Mouse (Mus musculus) liver, embryonic 14.5 days (tissue): ENCODE results near the gene Cx3cr1.

Experiments
- CTCF ChIP-seq: IDR thresholded peaks from 2 replicates; pipeline ENCODE4 v1.5.1; 2016; ENCODE audit warnings: antibody characterized with exemption, low read depth, control low read depth
- EP300 ChIP-seq: IDR thresholded peaks from 2 replicates; pipeline ENCODE4 v1.6.1; 2016; ENCODE audit warnings: antibody characterized with exemption, low read depth

DNA sequence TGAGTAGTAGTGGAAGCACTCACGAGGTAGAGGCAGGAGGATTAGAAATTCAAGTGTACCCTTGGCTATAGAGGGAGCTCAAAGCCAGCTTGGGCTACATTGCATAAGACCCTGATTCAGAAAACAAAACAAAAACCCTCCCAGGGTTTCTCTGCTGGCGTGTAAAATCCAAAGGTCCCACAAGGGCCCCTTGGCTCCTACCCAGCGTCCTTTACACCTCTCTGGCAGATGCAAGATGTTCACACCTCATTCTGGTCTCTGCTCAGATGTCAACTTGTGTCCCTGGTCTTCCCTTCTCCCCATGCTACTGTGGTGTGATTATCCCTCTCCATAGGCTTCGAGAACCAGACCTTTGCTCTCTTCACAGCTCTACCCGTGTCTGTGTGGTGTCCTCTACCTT lies 68.9 kb downstream of the Cx3cr1 start:
- TF ChIP-seq CTCF, result no peak
- no peak for TF ChIP-seq EP300
